Mouse (Mus musculus) kidney, embryonic 15.5 days (tissue): ENCODE measurements around the gene Dlec1. TPM values are rescaled to one million over a fixed set of nuclear protein-coding genes. Genes with fewer than 3 reads are reported as not detected.
A peak's percentile ranks its signal among the peaks of the same experiment; 100 is the strongest.

ENCODE experiments used
- ATAC-seq: fragments of 200-750 bp; cut with Nextera tagmentation; replicated peaks from 2 replicates; pipeline ENCODE4 v1.8.0; 2017; ENCODE audit warnings: moderate TSS enrichment; ENCODE audit not compliant: low FRiP score
- H3K27ac ChIP-seq: fragments of 300-500 bp; sonication (generic); 2 replicates; pipeline ENCODE4 v1.5.1; 2015; ENCODE audit warnings: mild to moderate bottlenecking, inconsistent platforms
- H3K27me3 ChIP-seq: fragments of 300-500 bp; sonication (generic); 2 replicates; pipeline ENCODE4 v1.6.1; 2015; ENCODE audit warnings: inconsistent platforms
- H3K36me3 ChIP-seq: fragments of 300-500 bp; sonication (generic); 2 replicates; pipeline ENCODE4 v1.6.1; 2015; ENCODE audit warnings: inconsistent platforms
- H3K4me1 ChIP-seq: fragments of 300-500 bp; sonication (generic); 2 replicates; pipeline ENCODE4 v1.6.1; 2015; ENCODE audit warnings: inconsistent platforms
- H3K4me2 ChIP-seq: fragments of 300-500 bp; sonication (generic); 2 replicates; pipeline ENCODE4 v1.6.1; 2015; ENCODE audit warnings: moderate library complexity, mild to moderate bottlenecking, inconsistent platforms
- H3K4me3 ChIP-seq: fragments of 300-500 bp; sonication (generic); replicated peaks from 2 replicates; pipeline ENCODE4 v1.5.1; 2015; ENCODE audit warnings: mild to moderate bottlenecking, inconsistent platforms
- H3K9ac ChIP-seq: fragments of 300-500 bp; sonication (generic); 2 replicates; pipeline ENCODE4 v1.6.1; 2015; ENCODE audit warnings: mild to moderate bottlenecking, inconsistent platforms
- H3K9me3 ChIP-seq: fragments of 300-500 bp; sonication (generic); replicated peaks from 2 replicates; pipeline ENCODE4 v1.6.1; 2016; ENCODE audit warnings: inconsistent platforms
- WGBS: fragments of 180-500 bp; shearing (Covaris S2); methylation state at CpG from one replicate; pipeline ENCODE4 v1.1.7; 2015; ENCODE audit warnings: mixed read lengths; 5-methylcytosine and 5-hydroxymethylcytosine counted together
- polyA plus RNA-seq: library from polyadenylated mRNA; unstranded; fragments of >200 nt; fragmentation: Nextera tagmentation; extraction: Ambion mirVana; gene quantifications from 2 replicates; pipeline ENCODE4 v1.2.1, GENCODE M21; 2015

Dlec1 gene
- polyA plus RNA-seq, result 2.6 and 6.2 TPM in 2 replicates

DNA sequence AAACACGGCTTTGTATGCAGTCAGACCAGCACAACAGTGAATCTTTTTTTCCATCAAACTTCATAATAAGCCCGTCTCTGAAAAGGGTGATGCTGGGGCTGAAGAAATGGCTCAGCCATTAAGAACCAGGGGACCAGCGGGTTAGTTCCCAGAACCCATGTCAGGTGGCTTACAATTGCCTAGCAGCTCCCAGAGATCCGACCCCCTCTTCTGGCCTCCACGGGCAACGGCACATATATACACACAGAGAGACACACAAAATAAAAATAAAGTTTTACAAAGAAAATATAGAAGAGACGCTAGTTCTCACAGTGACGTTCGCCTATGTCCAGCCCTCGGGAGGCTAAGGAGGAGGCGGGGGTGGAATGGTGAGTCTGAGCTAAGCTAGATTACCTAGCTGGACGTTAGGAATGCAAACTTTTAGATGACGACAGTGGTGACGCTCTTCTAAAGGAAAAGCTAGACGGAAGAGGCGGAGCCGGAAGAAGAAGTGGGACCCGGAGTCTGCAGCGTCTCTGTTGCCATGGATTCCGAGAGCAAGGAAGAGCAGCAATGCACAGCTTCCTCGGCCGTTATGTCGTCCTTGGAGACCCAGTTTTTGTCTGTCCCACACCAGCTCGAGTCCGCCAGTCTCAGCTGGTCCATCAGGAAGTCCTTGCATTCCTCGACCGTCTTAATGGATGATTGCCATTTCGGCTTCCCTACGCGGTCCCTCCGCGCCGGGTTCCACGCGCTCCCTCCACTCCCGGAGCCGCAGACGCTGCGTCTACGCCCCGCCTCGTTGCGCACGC, at the start of gene Dlec1:
TSS of gene Dlec1 (plus strand) at position 487 of the 791 bp plus-strand sequence.
- peaks cover 6% of the 10 kb centered on the region; the same call in 1 of the 2 replicates for H3K27me3 ChIP-seq
- peak; percentile 79 for ATAC-seq
- H3K4me1 ChIP-seq, result peaks cover 22% of the 10 kb centered on the region
- peak within 1 kb of the TSS; percentile 20; the same call in 1 of the 2 replicates for H3K27ac ChIP-seq
- H3K4me2 ChIP-seq, result peak within 1 kb of the TSS; percentile 93
- WGBS, result 3% methylated on average over 44 of the region's 44 CpGs
- peak within 1 kb of the TSS; percentile 39 for H3K9ac ChIP-seq
- no peaks in the 10 kb centered on the region for H3K36me3 ChIP-seq
- H3K4me3 ChIP-seq, result peak within 1 kb of the TSS; percentile 66
- H3K9me3 ChIP-seq, result no peaks in the 10 kb centered on the region

DNA sequence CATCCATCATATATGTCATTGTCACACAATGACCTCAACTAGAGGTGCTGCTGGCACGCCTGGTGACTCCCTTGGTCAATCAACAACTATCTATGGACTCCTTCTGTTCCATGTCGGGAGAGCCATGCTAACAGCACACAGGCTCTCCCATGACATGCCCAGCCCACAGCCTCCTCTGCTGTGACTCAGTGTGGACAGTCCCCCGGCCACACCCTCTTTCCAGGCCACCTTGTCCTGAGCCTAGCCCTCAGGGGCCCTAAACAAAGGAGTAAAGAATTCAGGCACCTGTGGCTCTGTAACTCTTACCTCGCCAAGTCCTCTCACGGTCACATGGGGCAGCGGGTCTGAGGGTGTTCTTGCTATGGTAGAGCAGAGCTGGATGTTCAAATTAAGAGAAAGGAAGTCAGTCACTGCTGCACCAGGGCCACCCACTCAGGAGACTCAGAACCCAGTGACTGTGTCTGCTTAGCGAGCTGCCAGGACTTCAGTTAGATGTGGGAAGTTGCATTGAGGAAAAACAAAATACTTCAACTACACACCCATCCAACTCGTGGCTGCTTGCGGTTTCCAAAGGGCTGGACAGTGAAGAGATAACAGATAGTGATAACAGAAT, 48.2 kb upstream of the Dlec1 start:
- Histone ChIP-seq H3K4me1 (peaks cover 36% of the 10 kb centered on the region), H3K4me2 (peak overlapping the region; percentile 79), H3K9ac (no peak overlapping the region), H3K27me3 (no peaks in the 10 kb centered on the region), H3K9me3 (no peaks in the 10 kb centered on the region), H3K36me3 (no peaks in the 10 kb centered on the region), H3K27ac (peak overlapping the region; percentile 69; the same call in 1 of the 2 replicates), H3K4me3 (no peak overlapping the region)
- ATAC-seq, result no peak
- 68% methylated on average over 9 of the region's 9 CpGs for WGBS

- Histone ChIP-seq H3K27ac (no peak overlapping the region), H3K36me3 (no peaks in the 10 kb centered on the region), H3K9ac (no peak overlapping the region), H3K9me3 (no peaks in the 10 kb centered on the region), H3K27me3 (no peaks in the 10 kb centered on the region), H3K4me1 (peaks cover 36% of the 10 kb centered on the region), H3K4me3 (no peak overlapping the region), H3K4me2 (no peak overlapping the region)
- no peak for ATAC-seq
- WGBS, result 83% methylated on average over 4 of the region's 4 CpGs
Measured at GRCm38 (mm10) chr9:119055336-119055735, 46.9 kb upstream of the Dlec1 start.

GRCm38 (mm10) chr9:119058245-119058644, 44.0 kb upstream of the Dlec1 start:
- no peaks in the 10 kb centered on the region for H3K36me3 ChIP-seq
- 77% methylated on average over 7 of the region's 7 CpGs for WGBS
- no peaks in the 10 kb centered on the region for H3K27me3 ChIP-seq
- H3K4me1 ChIP-seq, result peaks cover 23% of the 10 kb centered on the region
- no peaks in the 10 kb centered on the region for H3K9me3 ChIP-seq
- no peak overlapping the region for H3K27ac ChIP-seq
- no peak overlapping the region for H3K9ac ChIP-seq
- no peak overlapping the region for H3K4me3 ChIP-seq
- no peak for ATAC-seq
- H3K4me2 ChIP-seq, result no peak overlapping the region

DNA sequence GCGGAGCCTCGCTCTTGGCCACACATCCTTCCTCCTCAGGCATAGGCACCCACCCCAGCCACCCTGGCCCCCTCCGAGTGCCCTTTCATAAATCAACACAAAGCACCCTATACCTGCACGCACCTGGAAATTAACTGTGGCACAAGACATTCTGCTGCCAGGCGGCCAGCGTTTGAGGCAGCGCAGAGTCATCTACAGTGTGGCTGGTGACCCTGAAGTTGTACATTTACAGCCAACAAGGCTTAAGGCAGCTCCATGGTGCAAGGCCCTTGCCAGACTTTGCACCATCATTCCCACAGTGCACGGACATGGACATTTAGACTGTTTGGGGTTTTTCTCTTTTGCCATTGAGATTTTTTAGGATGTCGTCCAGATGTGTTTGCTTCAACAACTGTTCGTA, 41.6 kb upstream of the Dlec1 start:
- Histone ChIP-seq H3K4me3 (no peak overlapping the region), H3K4me1 (peaks cover 27% of the 10 kb centered on the region), H3K27me3 (no peaks in the 10 kb centered on the region), H3K27ac (no peak overlapping the region), H3K9ac (no peak overlapping the region), H3K4me2 (no peak overlapping the region), H3K9me3 (no peaks in the 10 kb centered on the region), H3K36me3 (no peaks in the 10 kb centered on the region)
- ATAC-seq, result no peak
- 91% methylated on average over 10 of the region's 10 CpGs for WGBS

GRCm38 (mm10) chr9:119063036-119063644, 39.1 kb upstream of the Dlec1 start:
- Histone ChIP-seq H3K4me3 (0 out of 2 replicates have a peak overlapping the region, but pooled peaks have one; percentile 14), H3K36me3 (no peaks in the 10 kb centered on the region), H3K4me2 (peak overlapping the region; percentile 39), H3K27me3 (no peaks in the 10 kb centered on the region), H3K9me3 (no peaks in the 10 kb centered on the region), H3K4me1 (peaks cover 34% of the 10 kb centered on the region), H3K27ac (0 out of 2 replicates have a peak overlapping the region, but pooled peaks have one; percentile 2), H3K9ac (no peak overlapping the region)
- peak; percentile 35 for ATAC-seq
- 32% methylated on average over 19 of the region's 19 CpGs for WGBS

DNA sequence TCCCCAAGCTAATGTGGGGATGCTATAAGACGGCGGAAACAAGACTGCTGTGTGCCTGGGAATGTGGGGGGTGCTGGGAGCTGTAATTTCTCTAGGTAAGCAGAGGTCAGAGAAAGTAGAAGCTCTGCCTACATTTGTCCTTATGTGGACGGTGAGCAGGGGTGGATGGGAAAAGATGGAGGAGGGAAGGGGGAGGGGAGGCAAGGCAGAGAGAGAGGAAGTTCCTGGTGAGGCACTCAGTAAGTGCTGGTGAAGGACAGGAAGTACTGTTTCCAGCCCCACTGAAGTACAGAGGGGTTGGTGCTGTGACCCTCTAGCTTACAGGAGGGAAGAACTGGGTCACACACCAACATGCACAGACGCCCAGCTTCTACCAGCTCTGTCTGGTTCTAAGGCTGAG, 38.0 kb upstream of the Dlec1 start:
- Histone ChIP-seq H3K4me3 (no peak overlapping the region), H3K27me3 (no peaks in the 10 kb centered on the region), H3K9ac (no peak overlapping the region), H3K4me1 (peaks cover 34% of the 10 kb centered on the region), H3K36me3 (no peaks in the 10 kb centered on the region), H3K4me2 (no peak overlapping the region), H3K9me3 (no peaks in the 10 kb centered on the region), H3K27ac (0 out of 2 replicates have a peak overlapping the region, but pooled peaks have one; percentile 54)
- no peak for ATAC-seq
- 71% methylated on average over 4 of the region's 4 CpGs for WGBS

DNA sequence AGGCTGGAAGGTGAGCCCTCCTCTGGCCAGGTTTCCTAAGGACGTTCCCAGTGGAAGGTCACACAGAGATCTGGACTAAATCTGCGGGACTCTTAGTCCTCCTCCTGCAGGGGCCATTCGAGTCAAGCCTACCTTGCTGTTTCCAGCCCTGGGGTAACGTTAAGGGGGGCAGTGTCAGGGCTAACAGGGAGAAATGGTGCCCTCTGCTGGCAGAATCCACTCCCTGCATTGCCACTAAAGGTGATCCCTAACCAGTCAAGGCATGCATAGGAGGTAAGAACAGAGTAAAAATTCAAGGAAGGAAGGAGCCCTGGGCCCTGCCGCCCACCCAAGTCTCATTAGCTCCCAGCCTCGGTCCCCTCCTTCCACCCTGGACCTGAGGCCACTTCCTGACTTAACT, 34.7 kb upstream of the Dlec1 start:
- Histone ChIP-seq H3K9me3 (no peaks in the 10 kb centered on the region), H3K4me1 (peaks cover 32% of the 10 kb centered on the region), H3K36me3 (peaks cover 14% of the 10 kb centered on the region), H3K27me3 (no peaks in the 10 kb centered on the region), H3K27ac (no peak overlapping the region), H3K4me3 (no peak overlapping the region), H3K9ac (no peak overlapping the region), H3K4me2 (no peak overlapping the region)
- ATAC-seq, result no peak; the same call in 1 of the 2 replicates
- 4% methylated on average over 6 of the region's 6 CpGs for WGBS

GRCm38 (mm10) chr9:119068266-119068665, 34.0 kb upstream of the Dlec1 start:
- H3K9ac ChIP-seq, result no peak overlapping the region
- H3K4me1 ChIP-seq, result peaks cover 27% of the 10 kb centered on the region
- H3K4me2 ChIP-seq, result no peak overlapping the region
- H3K4me3 ChIP-seq, result no peak overlapping the region
- WGBS, result 84% methylated on average over 11 of the region's 11 CpGs
- H3K9me3 ChIP-seq, result no peaks in the 10 kb centered on the region
- ATAC-seq, result no peak
- no peaks in the 10 kb centered on the region for H3K27me3 ChIP-seq
- peaks cover 19% of the 10 kb centered on the region for H3K36me3 ChIP-seq
- H3K27ac ChIP-seq, result no peak overlapping the region

GRCm38 (mm10) chr9:119070173-119070825, 32.0 kb upstream of the Dlec1 start:
- H3K36me3 ChIP-seq, result peaks cover 35% of the 10 kb centered on the region
- no peaks in the 10 kb centered on the region for H3K9me3 ChIP-seq
- ATAC-seq, result no peak
- H3K27ac ChIP-seq, result no peak overlapping the region
- H3K4me1 ChIP-seq, result peaks cover 16% of the 10 kb centered on the region
- no peak overlapping the region for H3K9ac ChIP-seq
- H3K4me3 ChIP-seq, result no peak overlapping the region
- H3K4me2 ChIP-seq, result no peak overlapping the region
- no peaks in the 10 kb centered on the region for H3K27me3 ChIP-seq
- 75% methylated on average over 13 of the region's 13 CpGs for WGBS

GRCm38 (mm10) chr9:119071786-119072185, 30.5 kb upstream of the Dlec1 start:
- Histone ChIP-seq H3K4me2 (no peak overlapping the region), H3K9ac (no peak overlapping the region), H3K36me3 (peaks cover 44% of the 10 kb centered on the region), H3K27me3 (no peaks in the 10 kb centered on the region), H3K4me3 (no peak overlapping the region), H3K4me1 (peaks cover 19% of the 10 kb centered on the region), H3K9me3 (no peaks in the 10 kb centered on the region), H3K27ac (no peak overlapping the region)
- 84% methylated on average over 9 of the region's 9 CpGs for WGBS
- no peak for ATAC-seq
